Mouse (Mus musculus): ENCODE measurements at regions not wholly inside any gene's neighbourhood (a gene's known extent, or its start where the extent isn't known, plus 50 kb on each side); places are given as distances from the start of the nearest gene placed in this dataset.

- DNase-seq (ENCODE audit: low read depth, low spot score) = no peak
These were observed 167.1 kb downstream of the Pcdh17 start for GRCm38 (mm10) chr14:84610476-84610875.

DNA sequence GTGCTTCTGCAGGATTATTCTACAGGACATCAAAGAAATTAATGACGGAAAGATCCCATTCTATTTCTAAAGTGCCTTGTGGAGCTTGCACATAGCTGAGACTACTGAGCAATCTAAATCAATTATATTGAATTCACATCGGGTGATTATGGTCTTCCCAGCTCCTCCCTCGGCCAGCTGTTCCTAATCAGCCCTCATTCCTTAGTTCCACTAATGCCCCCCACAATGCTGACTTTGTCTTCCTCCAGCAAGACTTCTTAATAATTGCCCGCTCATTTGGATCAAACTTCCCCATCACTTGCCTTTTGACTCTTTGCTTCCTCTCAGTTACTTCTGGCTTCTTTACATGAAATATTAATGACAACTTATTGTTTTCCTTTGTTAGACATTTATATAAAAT is 169.2 kb downstream of the Pcdh17 start:
- DNase-seq (ENCODE audit: low read depth, low spot score) = no peak

DNA sequence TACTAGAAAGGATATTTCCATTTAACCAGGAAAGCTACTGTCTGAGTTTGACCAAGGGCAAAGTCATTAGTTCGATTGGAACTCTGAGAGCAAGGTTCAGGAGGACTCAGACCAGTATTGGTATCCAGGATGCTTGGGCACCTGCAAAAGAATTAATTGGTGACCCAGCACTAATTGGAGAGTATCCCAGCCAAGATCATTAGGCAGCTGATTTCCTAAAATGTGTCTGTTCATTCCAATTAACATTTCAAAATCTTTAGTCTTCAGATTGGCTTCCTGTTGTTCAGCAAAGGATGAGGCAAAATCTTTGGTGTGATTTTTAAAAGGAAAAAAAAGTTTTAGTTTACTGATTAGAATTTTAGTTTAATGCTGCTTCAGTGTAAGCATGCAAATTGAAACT is 201.7 kb downstream of the Pcdh17 start:
- DNase-seq (ENCODE audit: low read depth, low spot score) = no peak

- DNase-seq (ENCODE audit: low read depth, low spot score) = no peak
These were observed 202.7 kb downstream of the Pcdh17 start for GRCm38 (mm10) chr14:84645972-84646577.

- no peak for DNase-seq (ENCODE audit: low read depth, low spot score)
These were observed 215.9 kb downstream of the Pcdh17 start for GRCm38 (mm10) chr14:84659206-84659775.

DNA sequence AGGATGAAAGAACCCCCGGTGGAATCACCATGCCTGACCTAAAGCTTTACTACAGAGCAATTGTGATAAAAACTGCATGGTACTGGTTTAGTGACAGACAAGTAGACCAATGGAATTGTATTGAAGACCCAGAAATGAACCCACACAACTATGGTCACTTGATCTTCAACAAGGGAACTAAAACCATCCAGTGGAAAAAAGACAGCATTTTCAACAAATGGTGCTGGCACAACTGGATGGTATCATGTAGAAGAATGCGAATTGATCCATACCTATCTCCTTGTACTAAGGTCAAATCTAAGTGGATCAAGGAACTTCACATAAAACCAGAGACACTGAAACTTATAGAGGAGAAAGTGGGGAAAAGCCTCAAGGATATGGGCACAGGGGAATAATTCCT is 224.3 kb downstream of the Pcdh17 start:
- DNase-seq (ENCODE audit: low read depth, low spot score) = peak; percentile 15

GRCm38 (mm10) chr14:84671678-84672472 is 228.5 kb downstream of the Pcdh17 start:
- no peak for DNase-seq (ENCODE audit: low read depth, low spot score)

DNA sequence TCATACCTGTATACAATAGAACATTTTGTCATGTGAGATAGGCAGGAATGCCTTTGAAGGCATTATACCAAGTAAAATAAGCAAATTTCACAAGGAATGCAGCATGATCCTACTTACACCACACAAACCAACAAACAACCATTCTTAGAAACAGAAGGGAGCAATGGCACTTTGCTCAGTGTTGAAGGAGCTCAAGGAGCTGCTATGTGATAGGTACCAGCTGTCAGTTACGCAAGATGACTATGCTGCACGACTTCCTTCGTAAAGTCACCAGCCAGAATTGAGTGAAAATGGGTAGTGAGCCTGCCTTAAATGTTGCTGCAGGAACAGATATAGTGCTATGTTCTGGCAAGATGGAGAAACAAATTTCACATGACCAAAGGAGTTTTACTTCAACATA is 243.5 kb downstream of the Pcdh17 start:
- DNase-seq (ENCODE audit: low read depth, low spot score) = no peak

GRCm38 (mm10) chr14:84690810-84691209 is 247.4 kb downstream of the Pcdh17 start:
- DNase-seq (ENCODE audit: low read depth, low spot score) = no peak
